Mouse (Mus musculus): ENCODE measurements around the gene Cd24a.

DNA sequence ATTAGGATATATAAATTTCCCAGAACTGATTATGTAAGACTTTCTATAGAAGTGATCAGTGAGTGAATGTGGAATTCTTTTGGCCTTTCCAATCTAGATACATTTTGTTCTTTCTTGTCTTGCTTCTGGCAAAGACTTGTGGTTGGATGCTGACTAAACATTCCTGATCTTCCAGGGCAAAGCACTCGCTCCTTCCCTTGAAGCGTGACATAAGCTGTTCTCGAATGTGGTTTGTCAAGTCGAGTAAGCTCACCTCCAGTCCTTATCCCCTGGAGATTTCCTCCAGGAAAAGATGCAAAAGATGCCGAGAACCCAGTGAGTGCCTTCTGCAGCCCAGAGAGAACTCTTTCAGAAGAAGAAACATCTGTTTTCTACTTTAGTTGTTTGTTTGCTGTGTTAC, 51.1 kb downstream of the Cd24a start:
- no peak for TF ChIP-seq POLR2A (IDR thresholded peaks at IDR 0.05; ENCODE audit: low read depth, low read length)
- no peak for TF ChIP-seq CTCF (conservative IDR thresholded peaks at IDR 0.05; ENCODE audit: insufficient read depth, insufficient read length, low read depth, low read length)
